Mouse (Mus musculus) E14TG2a.4 (cell line): Measurements from ENCODE around the gene Gm9195.

Experiments used
- H3K27me3 ChIP-seq: 2 replicates; pipeline ENCODE4 v1.6.1; 2014; ENCODE audit warnings: low read length, control low read depth; ENCODE audit not compliant: insufficient read depth
- H3K36me3 ChIP-seq: 2 replicates; pipeline ENCODE4 v1.6.1; 2014; ENCODE audit warnings: low read length, control low read depth; ENCODE audit not compliant: insufficient read depth
- H3K4me1 ChIP-seq: replicated peaks from 2 replicates; pipeline ENCODE4 v1.6.1; 2014; ENCODE audit warnings: low read depth, low read length, control low read depth
- H3K4me3 ChIP-seq: replicated peaks from 2 replicates; pipeline ENCODE4 v1.5.1; 2014; ENCODE audit warnings: mild to moderate bottlenecking, low read length
- H3K9me3 ChIP-seq: 2 replicates; pipeline ENCODE4 v1.6.1; 2014; ENCODE audit warnings: low read length, control low read depth
- CTCF ChIP-seq: conservative IDR thresholded peaks from 2 replicates; pipeline ENCODE4 v1.5.1; 2014; ENCODE audit warnings: low read length
- NANOG ChIP-seq: IDR thresholded peaks from 2 replicates; pipeline ENCODE4 v1.6.1; 2014; ENCODE audit warnings: borderline replicate concordance, low read length, mixed read lengths
- POU5F1 ChIP-seq: IDR thresholded peaks from 2 replicates; pipeline ENCODE4 v1.6.1; 2014; ENCODE audit warnings: low read length, borderline replicate concordance

Gene Gm9195

GRCm38 (mm10) chr14:72461591-72461990 lies 30.0 kb downstream of the Gm9195 start:
- no peaks in the 10 kb centered on the region for H3K36me3 ChIP-seq
- TF ChIP-seq NANOG (no peak), POU5F1 (no peak), CTCF (no peak)
- no peaks in the 10 kb centered on the region for H3K4me1 ChIP-seq
- H3K27me3 ChIP-seq = no peaks in the 10 kb centered on the region
- peaks cover 11% of the 10 kb centered on the region; the same call in 1 of the 2 replicates for H3K9me3 ChIP-seq
- no peak overlapping the region for H3K4me3 ChIP-seq

GRCm38 (mm10) chr14:72460291-72460690 lies 31.3 kb downstream of the Gm9195 start:
- Histone ChIP-seq H3K4me3 (no peak overlapping the region), H3K9me3 (0 out of 2 replicates have a peak, but pooled peaks cover 3% of the 10 kb centered on the region), H3K27me3 (no peaks in the 10 kb centered on the region), H3K36me3 (no peaks in the 10 kb centered on the region), H3K4me1 (no peaks in the 10 kb centered on the region)
- TF ChIP-seq CTCF (no peak), NANOG (no peak), POU5F1 (no peak)

- no peak overlapping the region for H3K4me3 ChIP-seq
- no peak for TF ChIP-seq POU5F1
- TF ChIP-seq NANOG = no peak
- TF ChIP-seq CTCF = no peak
- H3K36me3 ChIP-seq = no peaks in the 10 kb centered on the region
- H3K27me3 ChIP-seq = no peaks in the 10 kb centered on the region
- no peaks in the 10 kb centered on the region for H3K4me1 ChIP-seq
- no peaks in the 10 kb centered on the region for H3K9me3 ChIP-seq
Observed at GRCm38 (mm10) chr14:72458930-72459329, 32.7 kb downstream of the Gm9195 start.

DNA sequence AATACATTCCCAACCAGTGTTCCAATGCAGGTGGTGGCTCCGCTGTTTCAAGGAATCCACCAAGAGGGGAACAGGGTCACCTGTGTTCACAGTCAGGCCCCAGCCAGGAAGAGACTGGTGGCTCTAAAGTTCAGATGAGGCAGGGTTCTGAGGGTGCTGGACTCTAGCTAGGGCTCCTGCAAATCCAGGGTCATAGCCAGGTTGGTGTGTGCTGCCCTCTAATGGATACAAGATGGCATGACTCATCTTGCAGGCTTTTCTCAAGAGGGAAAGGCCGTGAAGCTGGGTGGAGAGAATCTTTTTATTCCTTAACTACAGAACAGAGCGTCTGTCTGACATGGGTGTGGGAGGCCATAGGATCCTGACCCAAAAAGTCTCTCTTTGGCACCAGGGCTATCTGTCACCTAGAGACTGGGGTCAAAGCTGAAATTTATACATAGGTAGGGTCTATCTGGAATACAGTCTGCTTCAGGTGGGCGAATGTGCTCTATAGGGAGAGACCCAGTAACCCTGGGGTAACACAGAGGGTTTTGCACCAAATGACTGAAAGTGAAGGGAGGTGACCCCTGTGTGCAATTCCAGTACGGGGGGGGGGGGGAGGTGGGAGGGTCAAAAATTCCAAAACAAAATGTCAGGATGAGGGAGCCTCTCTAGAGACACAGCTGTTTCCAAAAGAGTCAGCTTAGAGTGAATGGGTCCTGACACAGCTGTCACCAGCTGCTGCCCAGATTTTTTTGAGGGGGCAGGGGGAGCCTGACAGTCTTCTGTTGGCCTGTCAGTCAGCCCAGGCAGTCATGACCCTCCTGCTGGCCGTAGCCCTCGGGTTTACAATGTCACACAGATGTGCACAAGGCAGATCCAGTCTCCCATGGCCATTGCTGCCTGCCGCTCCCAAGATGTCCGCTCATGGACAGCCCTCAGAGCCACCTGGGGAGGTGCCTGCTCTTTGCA lies 44.2 kb downstream of the Gm9195 start:
- TF ChIP-seq POU5F1 (no peak), CTCF (peak; percentile 64)
- Histone ChIP-seq H3K4me1 (no peaks in the 10 kb centered on the region), H3K36me3 (no peaks in the 10 kb centered on the region), H3K9me3 (no peaks in the 10 kb centered on the region), H3K4me3 (no peak overlapping the region), H3K27me3 (peaks cover 7% of the 10 kb centered on the region)

- H3K4me3 ChIP-seq = no peak overlapping the region
- TF ChIP-seq CTCF (no peak), NANOG (no peak)
- peaks cover 7% of the 10 kb centered on the region for H3K27me3 ChIP-seq
- no peaks in the 10 kb centered on the region for H3K9me3 ChIP-seq
- no peaks in the 10 kb centered on the region for H3K36me3 ChIP-seq
- no peaks in the 10 kb centered on the region for H3K4me1 ChIP-seq
Observed at GRCm38 (mm10) chr14:72442936-72443335, 48.7 kb downstream of the Gm9195 start.

GRCm38 (mm10) chr14:72440929-72441328 lies 50.7 kb downstream of the Gm9195 start:
- Histone ChIP-seq H3K27me3 (peaks cover 7% of the 10 kb centered on the region), H3K4me1 (no peaks in the 10 kb centered on the region), H3K4me3 (no peak overlapping the region), H3K9me3 (no peaks in the 10 kb centered on the region), H3K36me3 (no peaks in the 10 kb centered on the region)
- TF ChIP-seq CTCF = no peak
- no peak for TF ChIP-seq POU5F1
- TF ChIP-seq NANOG = no peak

DNA sequence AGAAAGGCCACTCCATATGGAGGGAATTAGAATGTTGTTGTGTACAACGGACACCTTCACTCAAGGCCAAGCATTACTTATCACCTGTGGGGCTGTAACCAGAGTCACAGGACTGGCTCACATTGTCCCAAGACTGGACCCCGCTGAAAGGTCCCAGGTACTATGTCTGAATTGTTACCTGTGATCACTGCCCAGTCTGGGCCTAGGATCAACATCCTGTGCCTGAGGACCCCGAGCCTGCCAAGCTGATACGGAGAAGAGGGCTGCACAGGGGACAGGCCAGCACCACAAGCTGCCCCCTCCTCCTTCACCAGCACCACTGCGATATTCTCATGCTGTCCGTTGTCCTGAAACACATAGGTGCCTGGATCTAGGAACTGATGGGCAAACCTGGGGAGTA lies 51.2 kb downstream of the Gm9195 start:
- Histone ChIP-seq H3K9me3 (no peaks in the 10 kb centered on the region), H3K4me1 (no peaks in the 10 kb centered on the region), H3K27me3 (peaks cover 7% of the 10 kb centered on the region), H3K36me3 (no peaks in the 10 kb centered on the region), H3K4me3 (no peak overlapping the region)
- no peak for TF ChIP-seq POU5F1
- no peak for TF ChIP-seq NANOG
- no peak for TF ChIP-seq CTCF

- Histone ChIP-seq H3K27me3 (peaks cover 7% of the 10 kb centered on the region), H3K4me3 (no peak overlapping the region), H3K9me3 (no peaks in the 10 kb centered on the region), H3K4me1 (no peaks in the 10 kb centered on the region), H3K36me3 (no peaks in the 10 kb centered on the region)
- TF ChIP-seq CTCF = no peak
- no peak for TF ChIP-seq POU5F1
- no peak for TF ChIP-seq NANOG
Observed at GRCm38 (mm10) chr14:72438976-72439375, 52.7 kb downstream of the Gm9195 start.
